Mouse (Mus musculus) ES-Bruce4 (cell line): ENCODE data around the gene Ctsa.

Experiments used
- CTCF ChIP-seq: IDR thresholded peaks from one replicate; pipeline ENCODE4 v1.8.1; 2011; ENCODE audit warnings: low read depth, low read length
- POLR2A ChIP-seq: IDR thresholded peaks from one replicate; pipeline ENCODE4 v1.8.1; 2011; ENCODE audit warnings: low read length; ENCODE audit not compliant: insufficient read depth

GRCm38 (mm10) chr2:164857842-164858553, 25.3 kb downstream of the Ctsa start:
- TF ChIP-seq POLR2A (no peak), CTCF (no peak)
